Mouse (Mus musculus) gastrocnemius, adult 18-20 months (tissue): ENCODE data around the gene Gna15. TPM values are rescaled to one million over a fixed set of nuclear protein-coding genes. Genes with fewer than 3 reads are reported as not detected.

Experiments used
- DNase-seq: peaks from one replicate; pipeline ENCODE4 v3.0.0; 2021; ENCODE audit warnings: low spot score
- total RNA-seq, 2 experiments: library from RNA; stranded (reverse); gene quantifications; 2 replicates each; pipeline ENCODE4 v1.2.3; 2021

The Gna15 gene
- total RNA-seq, 2 experiments from 2014 or later, result 0.53 to 0.57 TPM

DNA sequence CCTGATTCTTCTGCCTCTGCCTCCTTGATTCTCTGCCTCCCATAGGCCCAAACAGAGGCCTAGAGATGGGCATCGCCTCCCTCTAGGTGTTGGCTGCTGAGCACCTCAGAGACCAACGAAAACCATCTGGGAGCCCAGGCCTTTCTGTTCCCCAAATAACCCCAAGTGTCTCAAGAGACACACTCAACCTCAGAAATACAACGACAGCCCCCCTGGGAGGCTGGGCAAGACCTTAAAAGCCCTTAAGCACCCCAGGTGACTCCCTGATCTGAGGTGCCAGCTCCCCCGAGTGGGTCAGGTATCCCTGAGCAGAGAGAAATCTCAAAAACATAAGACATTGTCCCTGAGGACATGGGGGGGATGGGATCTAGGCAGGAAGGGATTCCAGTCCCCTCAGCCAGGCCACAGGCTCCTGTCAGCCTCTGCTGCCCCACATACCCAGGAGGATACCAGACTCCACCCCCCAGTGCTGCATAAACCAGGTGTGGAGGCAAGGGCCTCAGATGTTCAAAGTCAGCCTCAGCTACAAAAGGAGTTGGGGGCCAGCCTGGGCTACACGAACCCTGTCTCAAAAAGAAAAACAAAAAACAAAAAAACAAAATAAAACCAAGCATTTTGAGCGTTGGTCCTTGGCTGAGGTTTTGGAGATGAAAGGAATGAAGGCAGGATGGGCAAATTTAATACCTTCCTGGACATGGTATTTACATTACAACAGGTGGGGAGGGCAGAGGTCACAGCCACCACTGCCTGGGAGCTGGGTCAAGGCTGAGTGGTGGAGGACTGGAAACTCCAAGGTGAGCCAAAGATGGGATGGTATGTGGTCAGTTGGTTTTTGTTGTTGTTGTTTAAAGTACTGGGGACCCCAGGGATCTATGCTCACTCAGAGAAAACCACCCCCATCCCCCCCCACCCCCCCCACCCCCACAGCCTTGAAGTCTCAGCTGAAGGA, 30.1 kb upstream of the Gna15 start:
- DNase-seq, result no peak

DNA sequence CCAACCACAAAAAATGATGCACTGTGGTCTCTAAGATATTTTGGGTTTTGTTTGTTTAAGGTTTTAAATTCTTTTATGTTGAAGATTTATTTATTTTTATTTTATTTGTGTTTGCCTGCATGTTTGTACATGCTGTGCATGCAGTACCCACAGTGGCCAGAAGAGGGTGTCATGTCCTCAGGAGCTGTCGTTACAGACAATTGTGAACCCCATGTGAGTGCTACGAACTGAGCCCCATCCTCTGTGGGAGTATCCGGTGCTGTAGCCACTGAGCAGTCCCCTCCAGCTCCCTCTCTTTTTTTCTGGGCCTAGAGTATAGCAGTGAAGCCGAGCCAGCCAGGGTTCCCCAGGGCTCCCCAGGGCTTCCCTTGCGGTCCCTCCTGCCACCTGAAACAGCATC, 29.2 kb upstream of the Gna15 start:
- no peak for DNase-seq

DNA sequence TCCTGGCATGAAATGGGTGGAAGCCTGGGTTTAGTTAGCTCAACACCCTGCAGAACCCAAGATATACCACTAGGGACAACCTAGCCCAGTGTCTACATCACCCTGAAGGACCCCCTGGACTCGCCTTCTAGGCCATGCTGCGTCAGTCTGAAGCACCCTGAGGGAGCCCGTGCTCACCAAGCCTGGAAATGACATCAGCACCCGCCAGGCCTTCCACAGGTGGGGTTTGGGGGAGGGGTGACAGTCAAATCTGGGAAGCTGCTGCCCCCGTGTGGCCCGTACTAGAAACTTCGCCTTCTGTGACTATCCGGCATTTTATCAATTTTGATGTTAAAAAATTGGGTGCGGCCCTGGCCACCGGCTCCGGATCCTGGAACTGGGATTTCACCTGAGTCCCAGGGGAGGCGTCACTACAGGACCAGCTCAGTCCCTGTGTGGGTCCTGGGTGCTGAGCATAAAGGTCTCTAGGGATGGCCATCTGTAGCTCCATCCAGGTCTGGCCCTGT, 27.6 kb upstream of the Gna15 start:
- peak; percentile 86 for DNase-seq

DNA sequence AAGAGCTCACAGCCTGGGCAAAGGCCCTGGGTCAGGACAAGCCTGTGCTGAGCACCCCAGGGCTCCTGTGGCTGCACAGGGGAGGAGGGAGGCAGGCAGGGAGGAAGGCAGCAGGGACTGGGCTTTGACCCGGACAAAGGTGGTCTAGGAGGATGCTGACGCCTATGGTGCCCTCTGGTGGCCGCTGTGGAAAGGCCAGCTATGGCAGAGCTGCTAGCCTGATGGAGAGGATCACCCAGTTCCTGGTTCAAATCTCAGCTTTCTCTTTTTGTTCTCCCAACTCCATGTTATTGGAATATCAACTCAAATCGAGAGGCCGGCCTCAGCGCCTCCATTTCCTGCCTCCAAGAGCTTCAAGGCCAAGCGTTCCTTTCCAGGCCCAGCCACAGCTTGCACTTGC, 26.2 kb upstream of the Gna15 start:
- no peak for DNase-seq

DNA sequence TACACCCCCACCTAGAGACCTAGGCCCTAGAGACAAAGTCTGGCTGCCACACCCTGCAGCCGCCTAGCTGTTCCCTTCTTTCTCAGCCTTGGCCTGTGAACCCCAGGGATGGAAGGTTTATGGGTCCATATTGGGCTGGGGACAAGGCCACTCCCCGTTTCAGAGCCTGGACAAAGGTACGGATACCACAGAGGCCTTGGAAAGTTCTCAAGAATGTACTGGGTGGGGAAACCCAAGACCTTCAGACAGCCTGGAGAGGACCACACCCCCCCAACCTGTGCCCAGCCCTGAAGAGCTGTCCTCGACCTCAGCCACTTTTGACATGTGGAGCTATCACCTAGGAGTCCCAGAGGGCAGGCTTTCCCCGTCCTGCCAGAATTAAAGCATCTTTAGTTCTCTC, 24.9 kb upstream of the Gna15 start:
- no peak for DNase-seq

DNA sequence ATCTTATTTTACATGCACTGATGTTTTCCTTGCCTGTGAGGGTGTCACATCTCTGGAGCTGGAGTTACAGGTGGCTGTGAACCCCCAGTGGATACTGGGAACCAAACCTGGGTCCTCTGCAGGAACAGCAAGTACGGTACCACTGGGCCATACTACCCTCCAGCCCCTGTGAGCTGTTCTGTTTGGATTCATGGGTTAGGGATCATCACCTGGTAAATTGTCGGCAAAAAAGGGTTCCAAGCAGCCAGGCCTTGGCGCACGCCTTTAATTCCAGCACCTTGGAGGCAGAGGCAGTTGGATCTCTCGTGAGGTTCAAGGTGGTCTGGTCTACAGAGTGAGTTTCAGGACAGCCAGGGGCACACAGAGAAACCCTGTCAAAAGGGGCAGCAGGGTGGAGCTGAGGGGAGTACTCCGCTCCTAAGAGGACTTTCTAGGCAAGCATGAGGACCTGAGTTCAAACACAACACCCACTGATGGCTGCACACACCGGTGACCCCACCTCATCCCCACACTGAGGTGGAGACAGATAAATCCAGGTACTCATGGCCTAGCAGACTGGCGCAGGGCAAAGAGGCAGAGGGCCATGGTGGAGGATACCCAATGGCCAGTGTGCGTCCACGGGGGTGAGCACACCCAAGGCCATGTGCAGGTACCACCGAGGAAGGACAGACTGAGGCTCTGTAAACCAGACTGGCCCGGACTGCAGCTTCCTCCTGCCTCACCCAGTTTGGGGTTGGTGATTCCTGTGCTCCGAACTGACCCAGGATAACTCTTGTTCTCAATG, 23.0 kb upstream of the Gna15 start:
- no peak for DNase-seq

DNA sequence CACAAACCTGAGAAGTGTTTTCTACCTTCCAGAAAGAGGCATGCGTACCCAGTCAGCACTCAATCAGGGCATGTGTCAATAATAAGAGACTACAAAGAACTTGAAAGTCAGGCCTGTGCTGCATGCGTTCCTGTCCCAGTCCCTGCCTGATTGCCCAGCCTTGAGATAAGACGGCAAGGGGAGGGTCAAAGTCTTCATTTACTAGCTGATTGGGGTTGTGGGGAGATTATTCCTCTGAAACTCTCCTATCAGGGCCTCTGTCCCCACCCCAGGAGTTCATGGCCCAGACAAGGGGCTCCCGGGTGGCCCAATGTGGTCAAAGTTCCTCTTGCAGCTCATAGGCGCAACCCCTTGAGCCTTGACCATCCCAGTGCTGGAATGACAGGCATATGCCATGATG, 22.3 kb upstream of the Gna15 start:
- no peak for DNase-seq

DNA sequence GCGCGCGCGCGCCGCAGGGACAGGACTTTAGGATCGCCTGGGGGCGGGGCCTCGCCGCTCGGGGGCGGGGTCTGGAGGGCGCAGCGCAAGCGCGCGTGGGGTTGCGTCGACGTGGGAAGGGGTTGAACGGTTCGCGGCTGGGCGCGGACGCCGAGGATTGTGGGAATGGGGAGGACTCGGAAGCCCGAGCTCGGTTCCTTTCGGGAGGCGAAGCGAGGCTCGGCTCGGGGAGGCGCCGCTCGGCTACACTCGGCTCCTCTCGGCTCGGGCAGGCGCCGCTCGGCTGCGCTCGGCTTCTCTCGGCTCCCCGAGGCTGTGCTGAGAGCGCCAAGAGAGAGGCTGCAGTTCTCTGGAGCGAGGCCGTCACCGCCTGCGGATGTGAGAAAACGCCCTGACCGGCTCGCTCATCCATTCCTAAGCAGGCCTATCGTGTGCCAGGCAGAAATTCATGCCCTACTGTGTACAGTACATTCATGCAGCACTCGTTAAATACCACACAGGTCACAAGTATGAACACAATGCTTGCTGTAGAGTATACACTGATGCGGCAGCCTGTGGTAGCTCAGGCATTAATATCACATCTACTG, 21.2 kb upstream of the Gna15 start, which contains the start of gene Gna11:
Gene Gna11 (minus strand): TSS at position 30 of the 587 bp plus-strand sequence.
- peak; percentile 100 for DNase-seq

DNA sequence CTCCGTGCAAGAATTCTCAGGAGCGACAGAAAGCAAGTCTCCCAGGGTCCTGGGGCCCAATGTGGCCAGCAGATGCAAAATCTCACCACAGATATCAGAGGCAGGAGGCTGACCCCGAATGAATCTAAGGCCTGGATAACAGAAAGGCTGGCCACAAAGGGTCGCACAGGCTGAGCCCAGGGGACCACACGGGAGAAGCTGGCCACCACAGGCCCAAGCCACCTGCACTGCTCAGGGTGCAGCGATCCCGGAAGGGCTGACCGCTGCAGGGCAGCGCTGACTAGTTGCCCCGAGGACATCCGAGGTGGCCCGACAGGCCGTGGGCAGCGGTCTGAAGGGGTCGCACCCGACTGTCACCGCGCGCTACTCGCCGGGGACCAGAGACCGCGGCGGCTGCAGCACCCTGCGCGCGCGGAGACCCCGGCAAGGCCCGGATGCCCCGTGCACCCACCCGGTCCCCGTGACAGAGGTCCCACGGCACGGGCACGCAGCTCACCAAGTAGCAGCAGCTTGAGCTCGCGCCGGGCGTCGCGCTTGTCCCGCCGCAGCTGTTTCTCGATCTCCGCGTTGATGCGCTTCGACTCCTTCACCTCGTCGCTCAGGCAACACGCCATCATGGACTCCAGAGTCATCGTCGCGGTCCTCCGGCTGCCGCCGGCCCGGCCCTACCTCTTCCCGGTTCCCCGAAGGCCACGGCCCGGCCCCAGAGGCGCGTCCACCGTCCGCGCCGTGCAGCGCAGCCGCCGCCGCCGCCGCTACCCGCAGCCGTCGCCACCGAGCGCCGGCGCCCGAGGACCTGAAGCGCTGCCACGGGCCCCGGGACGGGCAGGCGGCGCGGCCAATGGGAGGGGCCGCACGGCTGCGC, 20.5 kb upstream of the Gna15 start:
- DNase-seq, result no peak

DNA sequence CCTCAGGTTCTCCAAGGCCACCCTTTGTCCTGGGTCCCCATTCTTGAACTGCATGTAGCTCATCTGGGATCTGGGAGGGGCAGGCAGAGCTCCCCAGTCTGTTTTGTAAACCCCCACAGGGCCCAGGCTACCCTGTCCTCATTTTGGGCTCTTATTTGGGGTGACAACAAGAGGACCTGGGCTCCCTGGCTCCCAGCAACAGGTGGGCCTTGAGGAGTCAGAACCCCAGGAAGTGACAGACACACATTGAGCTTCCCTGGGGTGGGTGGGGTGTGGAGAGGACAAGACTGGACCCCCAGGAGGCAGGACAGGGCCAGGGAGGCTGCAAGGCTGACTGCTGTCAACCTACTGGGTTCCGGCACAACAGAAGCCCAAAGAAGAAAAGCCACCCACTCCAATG, 19.6 kb upstream of the Gna15 start:
- no peak for DNase-seq

DNA sequence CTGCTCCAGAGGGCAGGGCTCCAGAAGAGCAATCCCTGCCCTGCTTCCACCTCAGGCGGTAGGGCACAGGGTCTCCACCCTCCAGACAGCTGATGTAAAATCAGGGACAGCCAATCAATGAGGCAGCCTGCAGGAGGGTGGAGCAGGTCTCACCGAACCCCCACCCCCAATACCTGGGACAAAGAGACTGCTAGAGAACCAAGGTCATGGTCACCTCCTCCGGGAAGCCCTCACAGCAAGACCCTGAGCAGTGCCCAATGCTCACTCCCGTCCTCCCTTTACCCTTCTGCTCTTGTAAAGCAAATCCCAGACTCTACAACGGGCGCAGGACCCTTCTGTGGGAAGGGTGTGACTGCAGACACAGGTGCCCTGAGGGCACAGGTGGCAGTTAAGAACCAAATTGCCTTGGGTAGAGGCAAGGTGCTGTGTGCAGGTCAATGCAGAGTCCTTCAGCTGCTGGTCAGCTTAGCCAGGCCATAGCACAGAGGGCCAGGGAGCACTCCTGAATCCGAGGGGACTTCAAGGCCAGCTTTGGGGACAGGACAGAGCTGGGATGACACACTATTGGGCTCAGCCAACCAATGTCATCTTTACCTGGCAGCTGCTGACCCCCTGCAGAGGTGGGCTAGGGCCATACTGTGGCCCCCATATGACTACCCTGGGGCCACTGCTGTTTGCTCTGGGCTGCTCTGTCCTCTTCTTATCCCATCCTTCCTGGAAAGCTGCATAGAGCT, 18.9 kb upstream of the Gna15 start:
- DNase-seq, result no peak

DNA sequence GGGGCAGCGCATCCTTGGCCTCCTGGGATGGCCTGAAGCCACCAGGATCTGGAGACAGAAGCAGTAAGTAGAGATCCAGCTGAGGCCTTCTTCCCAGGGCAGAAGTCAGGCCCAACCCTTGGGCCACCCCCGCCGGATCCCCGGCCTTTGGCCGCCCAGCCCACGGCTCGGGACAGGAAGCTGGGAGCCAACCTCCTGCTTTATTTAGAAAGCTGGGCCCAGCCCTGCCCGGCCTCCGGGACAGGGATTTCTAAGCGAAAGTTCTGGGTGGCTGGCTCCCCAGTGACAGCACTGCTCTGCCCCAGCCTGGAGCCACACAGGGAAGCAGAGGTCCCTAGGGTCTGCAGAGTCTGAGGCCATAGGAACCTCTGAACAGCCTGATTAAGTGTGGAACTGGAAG, 17.8 kb upstream of the Gna15 start:
- peak; percentile 64 for DNase-seq

DNA sequence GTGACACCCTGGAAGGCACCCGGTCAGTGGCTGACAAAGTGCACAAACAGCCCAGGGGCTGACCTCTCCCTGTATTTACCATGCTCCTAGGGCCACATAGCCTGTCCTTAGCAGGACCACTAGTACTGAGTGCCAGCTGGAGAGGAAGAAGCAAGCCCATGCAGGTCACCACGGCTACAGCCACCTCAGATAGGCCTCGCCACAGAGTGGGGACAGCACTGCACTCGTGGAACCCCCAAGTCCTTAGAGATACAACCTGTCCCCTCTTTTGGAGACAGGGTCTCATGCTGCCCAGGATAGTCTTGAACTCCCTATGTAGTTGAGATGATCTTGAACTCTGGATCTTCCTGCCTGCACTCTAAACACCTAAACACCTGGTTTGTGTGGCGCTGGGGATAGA, 17.3 kb upstream of the Gna15 start:
- DNase-seq, result no peak

DNA sequence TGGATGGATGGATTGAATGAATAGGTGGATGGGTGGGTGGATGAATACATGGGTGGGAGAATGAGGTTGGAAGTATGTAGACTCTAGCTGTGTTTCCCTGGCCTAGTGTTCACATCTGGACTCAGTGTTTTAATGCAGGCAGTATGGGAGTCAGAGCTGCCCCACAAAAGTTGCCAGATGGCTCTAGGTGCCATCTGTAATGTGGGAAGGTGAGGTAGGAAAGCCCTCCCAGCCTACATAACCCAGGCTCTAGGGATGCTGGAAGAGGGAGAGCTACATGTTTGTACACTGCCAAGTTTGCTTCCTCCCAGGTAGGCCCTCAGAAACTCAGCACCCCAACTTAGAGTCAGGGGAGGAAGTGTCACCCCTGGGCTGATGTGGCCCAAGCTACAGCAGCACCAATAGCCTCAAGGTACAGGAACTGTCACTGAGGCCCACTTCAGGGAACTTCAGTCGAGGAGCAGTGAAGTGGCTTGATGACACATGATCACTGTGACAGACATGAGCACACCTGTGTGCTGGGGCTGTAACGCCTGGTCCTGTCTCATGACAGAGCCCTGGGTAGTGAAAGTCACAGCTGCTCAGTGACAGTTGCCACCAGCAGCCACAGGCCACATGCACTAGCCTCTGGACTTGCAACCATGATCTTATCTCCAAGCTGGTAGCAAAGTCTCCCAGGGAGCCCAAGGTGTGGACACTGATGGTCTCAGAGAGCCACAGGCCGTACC, 14.5 kb upstream of the Gna15 start:
- no peak for DNase-seq

DNA sequence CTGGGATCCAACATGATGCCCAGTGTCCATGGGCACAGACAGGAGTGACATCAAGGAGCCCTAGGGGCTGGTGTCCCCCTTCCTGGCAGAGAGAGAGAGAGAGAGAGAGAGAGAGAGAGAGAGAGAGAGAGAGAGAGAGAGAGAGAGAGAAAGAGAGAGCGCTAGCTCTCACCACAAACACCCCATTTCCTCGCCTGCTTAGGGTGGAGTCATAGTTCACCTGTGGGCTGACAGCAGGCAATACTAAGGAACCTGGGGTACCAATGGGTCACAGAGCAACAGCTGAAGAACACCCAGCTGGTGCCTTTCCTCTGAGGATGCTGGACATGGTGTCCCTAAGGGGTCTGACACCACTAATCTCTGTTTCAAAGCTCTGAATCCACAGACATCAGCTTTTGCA, 13.4 kb upstream of the Gna15 start:
- no peak for DNase-seq

DNA sequence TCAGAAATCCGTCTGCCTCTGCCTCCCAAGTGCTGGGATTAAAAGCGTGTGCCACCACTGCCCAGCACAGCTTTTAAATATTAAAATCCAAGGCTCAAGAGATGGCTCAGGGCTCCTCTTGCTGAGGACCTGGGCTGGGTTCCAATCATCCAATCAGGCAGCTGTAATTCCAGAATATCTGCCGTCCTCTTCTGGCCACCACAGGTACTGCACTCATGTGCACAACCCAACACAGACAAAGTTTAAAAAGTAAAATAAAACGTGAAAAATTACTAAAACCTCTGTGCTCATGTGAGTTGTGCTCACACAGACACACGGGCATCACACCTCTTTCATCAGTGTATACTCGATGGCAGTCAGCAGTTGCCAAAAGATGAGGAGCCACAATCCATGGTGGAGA, 12.7 kb upstream of the Gna15 start:
- DNase-seq, result no peak

DNA sequence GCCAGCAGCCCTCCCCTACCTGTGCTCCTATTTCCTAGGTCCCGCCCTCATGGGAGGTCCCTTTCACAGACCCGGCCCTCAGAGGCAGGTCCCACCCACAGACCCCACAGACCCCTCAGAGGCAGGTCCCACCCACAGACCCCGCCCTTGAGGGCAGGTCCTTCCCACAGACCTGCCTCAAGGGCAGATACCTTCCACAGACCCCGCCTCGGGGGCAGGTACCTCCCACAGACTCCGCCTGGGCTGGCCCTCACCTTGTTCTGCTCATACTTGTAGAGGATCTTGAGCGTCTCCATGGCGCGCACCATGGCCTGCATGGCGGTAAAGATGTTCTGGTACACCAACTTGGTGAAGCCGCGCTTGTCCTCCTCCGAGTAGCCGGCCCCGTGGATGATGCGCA, 10.8 kb upstream of the Gna15 start:
- no peak for DNase-seq

DNA sequence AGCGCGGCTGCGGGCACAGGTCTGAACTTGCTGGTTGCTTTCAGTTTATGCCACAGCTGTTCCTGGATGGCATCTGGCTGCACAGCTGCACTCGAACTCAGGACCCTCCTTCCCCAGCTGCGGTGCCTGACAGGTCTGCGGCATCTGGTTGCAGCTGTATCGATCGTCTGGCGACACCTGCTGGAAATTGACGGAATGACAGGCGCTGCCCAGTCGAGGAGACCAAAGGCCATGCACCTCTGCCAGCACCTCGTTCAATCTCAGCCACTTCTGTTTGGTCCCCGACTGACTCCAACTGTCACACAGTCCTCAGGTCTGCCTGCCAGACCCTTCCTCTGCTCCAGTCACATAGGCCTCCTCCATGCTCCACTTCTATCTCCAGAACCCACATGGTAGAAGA, 2.8 kb upstream of the Gna15 start:
- DNase-seq, result peak; percentile 87

DNA sequence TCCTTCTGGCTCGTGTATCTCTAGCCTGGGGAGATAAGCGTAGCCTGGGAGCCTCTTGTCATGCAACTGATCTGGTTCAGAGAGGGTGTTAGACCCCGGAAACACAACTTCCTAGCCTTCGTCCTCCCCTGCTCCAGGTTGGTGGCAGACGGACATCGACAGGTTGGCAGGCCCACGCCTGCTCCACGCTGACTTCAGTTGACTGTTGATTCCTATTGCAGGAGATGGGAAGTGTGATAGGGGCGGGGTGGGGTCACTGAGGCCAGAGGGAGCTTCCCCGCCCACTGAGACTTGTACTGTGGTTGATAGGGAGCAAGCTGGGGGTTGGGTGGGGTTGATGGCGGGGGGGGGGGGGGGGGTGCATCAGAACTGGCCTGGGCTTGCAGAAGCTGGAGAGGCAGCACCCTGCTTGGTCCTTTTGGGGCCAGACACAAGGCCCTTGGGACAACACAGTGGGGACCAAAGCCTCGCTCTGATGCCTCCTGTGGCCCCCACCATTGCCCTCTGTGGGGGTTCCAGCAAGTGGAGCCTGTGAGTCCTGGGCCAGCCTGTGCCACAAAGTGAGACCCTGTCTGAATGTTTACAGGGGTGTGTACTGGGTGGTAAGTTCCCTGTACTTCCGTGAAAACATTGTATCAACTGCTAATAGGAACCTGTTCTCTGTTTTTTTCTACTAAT, 1.1 kb upstream of the Gna15 start:
- no peak for DNase-seq
